Mouse (Mus musculus): Measurements from ENCODE around the gene Gm10160. TPM values are rescaled to one million over a fixed set of nuclear protein-coding genes. Genes with fewer than 3 reads are reported as not detected.

Gene Gm10160
- polyA plus RNA-seq, 1 experiment from 2014 or later, result not detected

DNA sequence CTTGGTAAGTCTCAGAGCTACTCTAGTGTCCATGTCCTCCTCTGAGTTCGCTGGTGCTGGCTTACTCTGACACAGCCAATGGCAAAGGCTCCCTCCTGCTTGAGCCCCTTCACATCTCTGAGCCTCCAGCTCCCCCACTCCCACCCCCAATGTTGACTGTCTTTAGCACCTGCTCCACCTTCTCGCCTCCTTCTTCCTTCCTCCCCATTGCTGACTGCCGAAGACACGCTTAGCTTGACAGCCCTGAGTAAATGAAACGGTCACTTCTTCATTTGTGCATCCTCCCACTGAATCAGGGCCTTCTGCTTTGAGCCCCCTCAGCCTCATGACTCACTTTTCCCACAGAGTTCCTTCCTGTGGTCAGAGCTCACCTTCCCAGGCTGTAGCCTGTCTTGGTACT, 5.4 kb upstream of the Gm10160 start:
- H3K4me2 ChIP-seq (replicated peaks; ENCODE audit: low read depth, low read length), result no peak overlapping the region

GRCm38 (mm10) chr7:81860071-81860470, 4.5 kb upstream of the Gm10160 start:
- H3K27ac ChIP-seq (ENCODE audit: low read length), result peak overlapping the region; percentile 43
- peak overlapping the region; percentile 91 for H3K4me2 ChIP-seq (replicated peaks; ENCODE audit: low read depth, low read length)
- ATAC-seq (ENCODE audit: low FRiP score, low TSS enrichment), result peak; percentile 24; the same call in 1 of the 2 replicates
- H3K4me3 ChIP-seq (ENCODE audit: low read length), result peak overlapping the region; percentile 70
- peaks cover 17% of the 10 kb centered on the region for H3K4me1 ChIP-seq (ENCODE audit: insufficient read depth, low read length)
- peaks cover 16% of the 10 kb centered on the region; the same call in 1 of the 2 replicates for H3K27me3 ChIP-seq (ENCODE audit: insufficient read depth, low read length)
- H3K36me3 ChIP-seq (ENCODE audit: insufficient read depth, low read length), result no peaks in the 10 kb centered on the region
- no peaks in the 10 kb centered on the region for H3K9me3 ChIP-seq (ENCODE audit: low read length)
- 29% methylated on average over 11 of the region's 11 CpGs for WGBS
- no peak overlapping the region for H3K9ac ChIP-seq (replicated peaks; ENCODE audit: low read length)

More for the DNA sequence above, 5.4 kb upstream of the Gm10160 start:
- Histone ChIP-seq H3K9me3 (ENCODE audit: low read length) (no peaks in the 10 kb centered on the region), H3K4me3 (ENCODE audit: low read length) (no peak overlapping the region), H3K27me3 (ENCODE audit: insufficient read depth, low read length) (peaks cover 16% of the 10 kb centered on the region; the same call in 1 of the 2 replicates), H3K4me1 (ENCODE audit: insufficient read depth, low read length) (peaks cover 17% of the 10 kb centered on the region), H3K36me3 (ENCODE audit: insufficient read depth, low read length) (no peaks in the 10 kb centered on the region), H3K27ac (ENCODE audit: low read length) (no peak overlapping the region), H3K9ac (replicated peaks; ENCODE audit: low read length) (no peak overlapping the region)
- WGBS, result 63% methylated on average over 5 of the region's 5 CpGs
- no peak for ATAC-seq (ENCODE audit: low FRiP score, low TSS enrichment)

DNA sequence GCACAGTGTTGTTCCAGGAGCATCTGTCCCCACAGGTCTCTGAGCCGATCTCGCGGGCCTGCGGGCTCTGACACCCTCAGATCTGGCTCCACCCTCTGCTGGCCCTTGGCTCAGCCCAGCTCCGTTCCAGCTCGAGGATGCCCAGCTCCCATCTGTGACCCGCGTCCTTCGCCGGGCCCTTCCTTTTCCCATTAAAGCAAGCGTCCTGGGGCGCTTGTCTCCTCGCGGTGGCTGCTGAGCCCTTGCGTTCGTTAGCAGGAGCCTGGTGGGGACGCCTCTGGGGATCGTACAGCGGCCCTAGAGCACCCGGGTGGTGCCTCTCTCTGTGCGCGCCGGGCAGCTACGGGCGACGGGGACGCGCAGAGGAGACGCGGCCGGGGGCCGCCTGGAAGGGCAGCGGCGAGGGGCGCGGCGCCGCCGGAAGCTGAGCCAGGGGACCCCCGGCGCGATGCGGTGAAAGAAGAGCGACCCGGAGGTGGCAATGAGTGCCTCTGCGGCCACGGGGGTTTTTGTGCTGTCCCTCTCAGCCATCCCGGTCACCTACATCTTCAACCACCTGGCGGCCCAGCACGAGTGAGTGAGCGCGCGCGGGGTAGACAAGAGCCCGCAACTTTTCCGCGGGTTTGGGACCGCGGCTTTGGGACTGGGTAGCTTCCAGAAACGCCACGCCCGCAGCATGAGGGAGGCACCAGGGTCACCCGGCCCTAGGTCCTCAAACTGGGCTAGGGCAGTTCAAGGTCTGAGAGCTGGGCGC, 3.6 kb upstream of the Gm10160 start, which contains the start of gene Tm6sf1:
Gene Tm6sf1 (plus strand): TSS at position 34 of the 754 bp plus-strand sequence.
- WGBS, result under 1% methylated on average over 64 of the region's 64 CpGs
- Histone ChIP-seq H3K36me3 (ENCODE audit: insufficient read depth, low read length) (no peaks in the 10 kb centered on the region), H3K9me3 (ENCODE audit: low read length) (no peaks in the 10 kb centered on the region), H3K9ac (replicated peaks; ENCODE audit: low read length) (peak within 1 kb of the TSS; percentile 72), H3K4me2 (replicated peaks; ENCODE audit: low read depth, low read length) (peak within 1 kb of the TSS; percentile 91), H3K27me3 (ENCODE audit: insufficient read depth, low read length) (peaks cover 16% of the 10 kb centered on the region; the same call in 1 of the 2 replicates), H3K4me3 (ENCODE audit: low read length) (peak within 1 kb of the TSS; percentile 70), H3K27ac (ENCODE audit: low read length) (peak within 1 kb of the TSS; percentile 43), H3K4me1 (ENCODE audit: insufficient read depth, low read length) (peaks cover 17% of the 10 kb centered on the region)
- peak; percentile 77 for ATAC-seq (ENCODE audit: low FRiP score, low TSS enrichment)

DNA sequence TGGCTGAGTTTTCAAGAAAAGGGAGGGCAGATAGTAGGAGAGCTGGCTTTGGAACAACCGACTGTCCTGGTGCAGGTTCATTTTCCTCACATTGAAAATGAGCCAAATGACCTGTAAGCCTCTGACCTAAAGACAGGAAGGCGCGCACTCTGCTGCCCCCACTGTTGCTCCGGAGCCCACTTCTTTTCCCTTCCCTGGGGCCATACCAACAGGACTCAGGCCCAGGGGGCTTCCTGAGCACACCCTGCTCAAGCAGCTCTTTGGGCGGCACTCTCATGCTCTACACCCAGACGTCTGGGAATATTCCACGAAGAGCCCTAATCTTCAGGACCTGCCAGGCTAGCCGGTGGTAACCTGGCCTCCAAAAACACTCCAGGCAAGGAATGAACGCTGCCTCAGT, 2.6 kb upstream of the Gm10160 start:
- peak overlapping the region; percentile 91 for H3K4me2 ChIP-seq (replicated peaks; ENCODE audit: low read depth, low read length)
- WGBS, result 6% methylated on average over 9 of the region's 9 CpGs
- H3K9ac ChIP-seq (replicated peaks; ENCODE audit: low read length), result 0 out of 2 replicates have a peak overlapping the region, but pooled peaks have one; percentile 6
- ATAC-seq (ENCODE audit: low FRiP score, low TSS enrichment), result no peak
- peaks cover 17% of the 10 kb centered on the region for H3K4me1 ChIP-seq (ENCODE audit: insufficient read depth, low read length)
- H3K36me3 ChIP-seq (ENCODE audit: insufficient read depth, low read length), result no peaks in the 10 kb centered on the region
- peak overlapping the region; percentile 70; the same call in 1 of the 2 replicates for H3K4me3 ChIP-seq (ENCODE audit: low read length)
- peaks cover 16% of the 10 kb centered on the region; the same call in 1 of the 2 replicates for H3K27me3 ChIP-seq (ENCODE audit: insufficient read depth, low read length)
- no peaks in the 10 kb centered on the region for H3K9me3 ChIP-seq (ENCODE audit: low read length)
- no peak overlapping the region for H3K27ac ChIP-seq (ENCODE audit: low read length)

GRCm38 (mm10) chr7:81856221-81856620, 627 bp upstream of the Gm10160 start:
- no peak for ATAC-seq (ENCODE audit: low FRiP score, low TSS enrichment)
- 78% methylated on average over 4 of the region's 4 CpGs for WGBS
- Histone ChIP-seq H3K27me3 (ENCODE audit: insufficient read depth, low read length) (peaks cover 16% of the 10 kb centered on the region; the same call in 1 of the 2 replicates), H3K36me3 (ENCODE audit: insufficient read depth, low read length) (no peaks in the 10 kb centered on the region), H3K4me1 (ENCODE audit: insufficient read depth, low read length) (peaks cover 20% of the 10 kb centered on the region), H3K4me3 (ENCODE audit: low read length) (no peak overlapping the region), H3K9me3 (ENCODE audit: low read length) (no peaks in the 10 kb centered on the region), H3K27ac (ENCODE audit: low read length) (no peak overlapping the region), H3K4me2 (replicated peaks; ENCODE audit: low read depth, low read length) (no peak overlapping the region), H3K9ac (replicated peaks; ENCODE audit: low read length) (no peak overlapping the region)

DNA sequence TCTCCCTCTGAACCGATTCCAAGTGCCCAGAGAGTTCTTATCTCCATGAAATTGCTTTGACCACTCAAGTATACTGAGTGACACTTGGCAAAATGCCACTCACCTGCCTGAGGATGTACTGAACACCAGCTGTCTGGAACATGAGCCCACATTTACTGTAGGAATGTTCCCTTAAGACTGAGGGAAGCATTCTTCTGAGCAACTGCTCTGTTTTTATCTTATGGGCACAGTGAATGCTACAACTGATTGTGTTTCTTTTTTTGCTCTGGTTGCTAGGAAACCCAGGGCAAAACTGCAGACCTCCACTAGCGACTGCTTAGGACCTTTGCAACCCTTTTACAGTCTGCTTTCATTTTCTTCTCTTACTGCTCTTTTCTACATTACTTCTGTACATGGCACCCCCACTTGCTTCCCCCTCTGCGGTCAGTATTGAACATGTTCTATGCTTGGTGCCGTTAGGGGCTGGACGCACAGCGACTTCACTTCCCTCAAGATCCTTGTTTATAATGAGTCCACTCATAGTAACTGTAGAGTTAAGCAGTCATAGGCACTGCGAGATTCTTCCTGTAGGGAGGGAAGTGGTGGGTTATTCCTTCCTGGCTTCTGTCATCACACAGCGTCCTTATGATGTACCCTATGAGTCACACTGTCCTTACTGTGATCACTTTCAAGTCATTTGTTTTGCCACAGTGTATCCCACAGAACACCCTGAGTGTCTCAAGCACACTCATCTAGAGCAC, 856 bp downstream of the Gm10160 start:
- 67% methylated on average over 8 of the region's 8 CpGs for WGBS
- H3K9me3 ChIP-seq (ENCODE audit: low read length), result no peaks in the 10 kb centered on the region
- no peak overlapping the region for H3K4me3 ChIP-seq (ENCODE audit: low read length)
- peaks cover 16% of the 10 kb centered on the region; the same call in 1 of the 2 replicates for H3K27me3 ChIP-seq (ENCODE audit: insufficient read depth, low read length)
- no peak overlapping the region for H3K4me2 ChIP-seq (replicated peaks; ENCODE audit: low read depth, low read length)
- H3K9ac ChIP-seq (replicated peaks; ENCODE audit: low read length), result no peak overlapping the region
- no peak overlapping the region for H3K27ac ChIP-seq (ENCODE audit: low read length)
- H3K4me1 ChIP-seq (ENCODE audit: insufficient read depth, low read length), result peaks cover 23% of the 10 kb centered on the region
- no peaks in the 10 kb centered on the region for H3K36me3 ChIP-seq (ENCODE audit: insufficient read depth, low read length)
- no peak for ATAC-seq (ENCODE audit: low FRiP score, low TSS enrichment)

DNA sequence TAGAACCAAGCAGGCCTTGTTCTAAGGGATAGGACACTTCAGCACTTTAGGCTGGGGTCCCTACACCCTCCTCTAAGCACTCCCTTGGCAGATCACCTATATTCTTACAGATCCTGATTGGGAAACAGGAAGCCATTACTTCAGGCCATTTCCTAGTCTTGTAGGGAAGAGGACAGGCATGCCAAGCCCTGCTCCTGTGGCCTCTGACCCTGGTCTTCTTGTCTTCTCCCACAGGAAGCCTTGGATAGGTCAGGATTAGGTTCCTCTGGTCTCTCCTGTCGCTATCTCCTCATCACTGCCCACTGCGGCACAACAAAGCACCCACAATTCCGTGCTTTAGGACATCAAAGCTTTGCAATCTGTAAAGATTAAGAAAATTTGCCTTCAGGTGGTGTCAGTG, 3.9 kb downstream of the Gm10160 start:
- peaks cover 14% of the 10 kb centered on the region for H3K4me1 ChIP-seq (ENCODE audit: insufficient read depth, low read length)
- no peaks in the 10 kb centered on the region for H3K27me3 ChIP-seq (ENCODE audit: insufficient read depth, low read length)
- H3K4me3 ChIP-seq (ENCODE audit: low read length), result no peak overlapping the region
- no peak overlapping the region for H3K9ac ChIP-seq (replicated peaks; ENCODE audit: low read length)
- H3K36me3 ChIP-seq (ENCODE audit: insufficient read depth, low read length), result no peaks in the 10 kb centered on the region
- ATAC-seq (ENCODE audit: low FRiP score, low TSS enrichment), result no peak
- no peak overlapping the region for H3K4me2 ChIP-seq (replicated peaks; ENCODE audit: low read depth, low read length)
- H3K27ac ChIP-seq (ENCODE audit: low read length), result peak overlapping the region; percentile 4; the same call in 1 of the 2 replicates
- no peaks in the 10 kb centered on the region for H3K9me3 ChIP-seq (ENCODE audit: low read length)
- WGBS, result 76% methylated on average over 3 of the region's 3 CpGs

DNA sequence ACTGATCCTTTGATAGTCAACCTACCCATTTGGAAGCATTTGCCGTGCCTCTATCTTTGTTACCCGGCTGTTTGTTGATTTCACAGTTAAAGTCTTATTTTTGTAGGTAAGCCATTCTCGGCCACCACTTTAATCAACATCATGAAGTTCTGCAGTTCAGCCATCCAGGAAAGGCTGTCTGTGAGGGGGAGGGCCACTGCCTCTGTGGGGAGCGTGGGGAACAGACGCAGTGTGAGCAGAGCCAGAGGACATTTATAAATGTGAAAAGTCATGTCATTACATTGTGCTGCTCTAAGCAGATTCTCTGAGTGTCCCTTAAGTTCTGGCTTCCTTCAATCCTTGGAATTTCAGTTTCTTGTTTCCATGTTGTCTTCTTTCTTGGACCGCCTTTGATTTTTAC, 5.4 kb downstream of the Gm10160 start:
- Histone ChIP-seq H3K4me2 (replicated peaks; ENCODE audit: low read depth, low read length) (no peak overlapping the region), H3K36me3 (ENCODE audit: insufficient read depth, low read length) (no peaks in the 10 kb centered on the region), H3K4me1 (ENCODE audit: insufficient read depth, low read length) (peaks cover 14% of the 10 kb centered on the region), H3K27me3 (ENCODE audit: insufficient read depth, low read length) (no peaks in the 10 kb centered on the region), H3K4me3 (ENCODE audit: low read length) (no peak overlapping the region), H3K9me3 (ENCODE audit: low read length) (no peaks in the 10 kb centered on the region), H3K9ac (replicated peaks; ENCODE audit: low read length) (no peak overlapping the region), H3K27ac (ENCODE audit: low read length) (no peak overlapping the region)
- no peak for ATAC-seq (ENCODE audit: low FRiP score, low TSS enrichment)
- 66% methylated on average over 6 of the region's 6 CpGs for WGBS

DNA sequence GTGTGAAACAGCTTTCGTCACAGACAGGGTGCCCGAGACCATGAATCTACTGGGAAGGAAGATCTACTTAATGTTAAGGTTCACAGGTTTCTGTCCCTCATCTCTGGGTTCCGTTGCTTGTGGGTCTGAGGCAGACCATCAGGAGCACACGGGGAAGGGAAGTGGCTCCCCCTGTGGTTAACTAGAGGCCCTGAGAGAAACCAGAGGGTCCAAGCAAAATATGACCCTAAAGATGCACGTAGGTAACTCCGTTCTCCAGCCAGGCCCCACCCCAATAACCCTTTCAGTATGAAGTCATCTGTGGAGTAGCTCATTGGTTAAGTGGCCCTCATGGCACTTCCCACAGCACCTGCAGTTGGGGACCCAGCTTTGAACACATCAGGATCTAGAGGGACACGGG, 6.0 kb downstream of the Gm10160 start:
- Histone ChIP-seq H3K4me3 (ENCODE audit: low read length) (no peak overlapping the region), H3K9me3 (ENCODE audit: low read length) (no peaks in the 10 kb centered on the region), H3K4me1 (ENCODE audit: insufficient read depth, low read length) (peaks cover 14% of the 10 kb centered on the region), H3K9ac (replicated peaks; ENCODE audit: low read length) (no peak overlapping the region), H3K27ac (ENCODE audit: low read length) (no peak overlapping the region), H3K27me3 (ENCODE audit: insufficient read depth, low read length) (no peaks in the 10 kb centered on the region), H3K4me2 (replicated peaks; ENCODE audit: low read depth, low read length) (no peak overlapping the region), H3K36me3 (ENCODE audit: insufficient read depth, low read length) (no peaks in the 10 kb centered on the region)
- WGBS, result 93% methylated on average over 7 of the region's 7 CpGs
- no peak for ATAC-seq (ENCODE audit: low FRiP score, low TSS enrichment)

Data from kidney, embryonic 16.5 days (tissue).